Mouse (Mus musculus) hindbrain, embryonic 15.5 days (tissue): ENCODE measurements around the gene Creb3l2. TPM values are rescaled to one million over a fixed set of nuclear protein-coding genes. Genes with fewer than 3 reads are reported as not detected.

Experiments
- polyA plus RNA-seq: library from polyadenylated mRNA; unstranded; fragments of >200 nt; fragmentation: Nextera tagmentation; extraction: Ambion mirVana; gene quantifications from 2 replicates; pipeline ENCODE4 v1.2.1, GENCODE M21; 2015

Gene Creb3l2
- polyA plus RNA-seq, 1 experiment from 2014 or later, result 3.8 TPM

Other genes starting within 250 kb of the Creb3l2 start
- gene Dgki, start 142.0 kb downstream of the Creb3l2 start, polyA plus RNA-seq, result 6.7 and 7.0 TPM in 2 replicates
- gene Akr1d1, start 88.0 kb upstream of the Creb3l2 start, polyA plus RNA-seq, result not detected in 2 replicates